Mouse (Mus musculus) embryonic fibroblast, embryonic 13.5 days (primary cell): ENCODE data around the gene Crk.

ENCODE experiments used
- CTCF ChIP-seq: IDR thresholded peaks from 2 replicates; pipeline ENCODE4 v1.5.1; 2011; ENCODE audit warnings: mild to moderate bottlenecking, control low read depth, low read length, moderate library complexity, borderline replicate concordance; ENCODE audit not compliant: insufficient read depth
- POLR2A ChIP-seq: IDR thresholded peaks from 2 replicates; pipeline ENCODE4 v1.6.1; 2011; ENCODE audit warnings: low read depth, mild to moderate bottlenecking, control low read depth, low read length, moderate library complexity

DNA sequence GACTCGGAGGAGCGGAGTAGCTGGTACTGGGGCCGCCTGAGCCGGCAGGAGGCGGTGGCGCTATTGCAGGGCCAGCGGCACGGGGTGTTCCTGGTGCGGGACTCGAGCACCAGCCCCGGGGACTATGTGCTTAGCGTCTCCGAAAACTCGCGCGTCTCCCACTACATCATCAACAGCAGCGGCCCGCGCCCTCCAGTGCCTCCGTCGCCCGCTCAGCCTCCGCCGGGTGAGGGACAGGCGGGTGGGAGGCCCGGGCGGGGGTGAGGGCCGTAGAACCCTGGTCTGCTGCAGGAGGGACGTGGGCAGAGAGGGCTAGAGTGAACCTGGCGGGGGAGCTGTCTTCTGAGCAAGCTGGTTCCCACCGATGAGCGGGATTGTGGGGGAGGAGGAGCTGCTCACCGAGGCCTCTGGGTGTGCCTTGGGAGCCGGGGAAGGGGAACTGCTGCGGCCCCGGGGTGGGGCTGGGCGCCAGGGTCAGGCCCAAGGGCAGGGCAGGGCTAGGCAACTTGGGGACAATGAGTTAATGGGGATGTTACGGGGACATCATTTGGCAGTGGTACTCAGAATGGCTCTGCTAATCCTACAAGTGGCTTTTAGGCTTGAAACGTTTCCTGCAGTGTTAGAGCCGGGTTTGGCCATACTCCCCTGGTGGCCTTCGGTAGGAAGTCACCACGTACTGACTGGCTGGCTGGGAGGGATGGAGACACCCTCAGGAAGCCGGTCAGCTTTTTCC, 546 bp downstream of the Crk start:
- TF ChIP-seq CTCF, result no peak
- TF ChIP-seq POLR2A, result no peak; the same call in 1 of the 2 replicates
